Mouse (Mus musculus): Measurements from ENCODE around the gene Fgfr2.

Gene Fgfr2

GRCm38 (mm10) chr7:132801509-132801908 is 321.6 kb downstream of the Fgfr2 start:
- no peak for DNase-seq (ENCODE audit: low spot score)

GRCm38 (mm10) chr7:132800868-132801267 is 322.3 kb downstream of the Fgfr2 start:
- no peak for DNase-seq (ENCODE audit: low spot score)

GRCm38 (mm10) chr7:132799119-132800016 is 323.8 kb downstream of the Fgfr2 start:
- DNase-seq (ENCODE audit: low spot score): no peak

DNA sequence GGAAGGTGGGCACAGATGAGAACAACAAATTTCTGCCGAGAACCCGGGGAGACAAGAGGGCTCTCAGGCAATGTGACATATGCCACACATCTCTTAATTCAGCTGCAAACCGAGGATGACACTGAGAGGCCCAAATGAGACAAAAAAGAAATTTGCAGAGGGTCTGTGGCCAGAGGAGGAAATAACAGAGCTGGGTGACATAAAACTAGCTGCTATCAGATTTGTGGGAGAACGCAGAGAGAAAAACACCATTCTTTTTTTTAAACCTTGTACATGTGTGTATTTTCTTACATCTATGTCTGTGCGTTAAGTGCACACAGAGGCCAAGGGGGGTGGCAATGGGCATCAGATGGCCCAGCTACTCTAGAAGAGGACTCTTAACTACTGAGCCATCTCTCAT is 328.0 kb downstream of the Fgfr2 start:
- DNase-seq (ENCODE audit: low spot score): no peak

DNA sequence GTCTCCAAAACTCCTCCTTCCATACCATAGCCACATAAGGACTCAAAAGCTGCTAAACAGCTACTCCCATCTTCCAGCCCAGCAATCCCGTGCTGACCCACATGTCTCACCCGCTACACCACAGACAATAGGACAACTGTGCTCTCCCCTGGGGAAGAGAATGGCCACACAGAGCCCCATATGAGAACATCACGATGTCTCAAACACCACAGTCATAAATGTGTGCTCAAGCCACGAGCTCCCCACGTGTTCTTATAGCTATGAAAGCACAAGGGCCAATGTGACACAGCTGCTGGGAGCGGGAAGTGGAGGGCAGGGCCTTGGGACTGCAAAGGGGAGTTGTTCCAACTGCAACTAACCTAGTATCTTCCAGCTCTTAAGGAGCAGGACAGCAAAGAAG is 329.7 kb downstream of the Fgfr2 start:
- DNase-seq (ENCODE audit: low spot score): peak; percentile 68

DNA sequence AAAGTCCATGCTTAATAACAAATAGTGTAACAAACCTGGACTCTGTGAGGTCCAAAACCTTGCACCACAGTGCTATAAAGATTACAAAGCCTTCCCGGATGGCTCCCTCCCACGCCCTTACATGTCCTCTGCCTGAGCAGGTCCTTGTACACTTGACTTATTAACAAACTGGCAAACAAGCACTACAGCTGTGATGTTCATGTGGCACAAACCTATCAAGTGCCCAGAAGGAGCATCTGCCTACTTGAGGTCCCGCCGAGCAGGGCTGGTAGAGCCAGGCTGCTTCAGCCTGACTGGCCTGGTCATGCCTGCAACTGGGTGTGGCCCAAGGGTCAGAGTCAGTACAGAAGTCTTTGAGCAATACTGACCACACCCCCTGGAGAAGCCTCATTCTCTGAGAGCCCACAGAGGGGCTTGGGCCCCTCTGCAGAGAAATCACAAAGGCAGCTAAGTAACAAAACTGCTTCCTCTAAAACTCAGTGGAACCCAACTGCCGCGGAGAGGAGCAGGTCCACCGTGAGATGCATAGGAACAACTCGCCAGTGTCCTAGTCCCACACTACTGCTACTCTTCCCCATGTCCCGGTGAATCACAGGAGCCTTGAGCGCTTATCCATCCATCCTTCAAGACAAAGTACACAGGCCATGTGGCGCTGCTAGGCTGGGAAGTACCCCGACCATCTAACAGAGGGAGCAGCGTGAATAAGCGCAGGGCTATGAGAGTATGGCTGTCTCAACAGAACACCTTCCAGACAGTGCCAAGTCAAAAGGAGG is 332.5 kb downstream of the Fgfr2 start:
- DNase-seq (ENCODE audit: low spot score): no peak

- DNase-seq (ENCODE audit: low spot score): peak; percentile 78
These were observed 334.3 kb downstream of the Fgfr2 start for GRCm38 (mm10) chr7:132788826-132789225.

GRCm38 (mm10) chr7:132787496-132788190 is 335.5 kb downstream of the Fgfr2 start:
- DNase-seq (ENCODE audit: low spot score): no peak

DNA sequence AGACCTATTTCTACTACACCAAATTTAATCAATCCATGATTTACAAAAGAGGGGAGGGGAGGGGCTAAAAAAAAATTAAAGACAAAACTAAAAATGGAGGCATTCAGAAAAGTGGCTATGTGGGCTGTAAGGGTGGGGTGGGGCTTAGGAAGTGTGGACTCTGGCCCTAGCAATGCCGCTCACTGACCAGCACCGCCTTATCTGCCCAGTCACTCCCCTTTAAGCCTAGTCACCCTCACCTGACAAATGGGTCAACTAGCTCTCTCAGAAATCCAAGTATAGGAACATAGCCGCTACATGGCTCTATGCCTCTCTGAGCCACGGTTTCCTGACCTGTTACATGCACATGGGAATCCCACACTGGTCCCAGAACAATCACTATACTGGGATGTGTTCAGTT is 336.1 kb downstream of the Fgfr2 start:
- DNase-seq (ENCODE audit: low spot score): no peak

- no peak for DNase-seq (ENCODE audit: low spot score)
These were observed 336.6 kb downstream of the Fgfr2 start for GRCm38 (mm10) chr7:132786522-132786921.

GRCm38 (mm10) chr7:132786011-132786410 is 337.1 kb downstream of the Fgfr2 start:
- no peak for DNase-seq (ENCODE audit: low spot score)

DNA sequence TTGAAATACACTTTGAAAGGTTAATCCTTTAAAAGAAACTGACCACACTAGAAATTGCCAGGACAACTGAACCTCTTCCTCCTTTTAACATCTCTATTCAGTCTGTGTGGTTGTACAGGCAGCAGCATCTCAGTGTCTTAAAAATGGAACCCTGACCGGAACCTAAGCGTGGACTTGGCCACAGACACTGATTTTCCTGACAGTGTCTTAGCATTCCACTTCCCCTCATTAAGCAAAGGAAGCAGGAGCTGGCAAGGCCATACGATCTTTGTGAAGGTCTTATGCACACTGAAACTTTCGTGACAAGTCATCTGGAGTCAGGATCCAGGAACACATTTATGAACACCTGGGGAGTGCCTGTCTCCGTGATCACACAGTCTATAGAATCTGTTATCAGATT is 339.0 kb downstream of the Fgfr2 start:
- no peak for DNase-seq (ENCODE audit: low spot score)

DNA sequence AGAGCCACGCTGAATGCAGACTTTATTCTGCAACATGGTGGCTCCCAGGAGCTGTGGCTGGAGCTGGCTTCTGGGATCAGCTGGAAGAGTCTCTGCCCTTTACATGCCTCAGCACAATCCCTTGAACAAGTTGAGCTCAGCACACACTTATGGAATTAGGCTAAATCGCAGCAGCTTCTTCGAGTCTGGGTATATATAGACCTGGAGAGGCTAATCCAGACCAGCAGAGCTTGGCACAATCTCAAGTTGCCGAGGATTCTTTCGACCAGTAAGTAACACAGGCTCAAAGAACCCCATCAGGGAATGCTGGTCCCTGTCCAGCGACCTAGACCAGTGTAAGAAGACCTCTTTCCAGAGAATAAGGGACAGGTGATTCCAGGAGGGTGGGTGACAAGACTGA is 341.3 kb downstream of the Fgfr2 start:
- DNase-seq (ENCODE audit: low spot score): no peak

GRCm38 (mm10) chr7:132781130-132781814 is 341.9 kb downstream of the Fgfr2 start:
- DNase-seq (ENCODE audit: low spot score): no peak

DNA sequence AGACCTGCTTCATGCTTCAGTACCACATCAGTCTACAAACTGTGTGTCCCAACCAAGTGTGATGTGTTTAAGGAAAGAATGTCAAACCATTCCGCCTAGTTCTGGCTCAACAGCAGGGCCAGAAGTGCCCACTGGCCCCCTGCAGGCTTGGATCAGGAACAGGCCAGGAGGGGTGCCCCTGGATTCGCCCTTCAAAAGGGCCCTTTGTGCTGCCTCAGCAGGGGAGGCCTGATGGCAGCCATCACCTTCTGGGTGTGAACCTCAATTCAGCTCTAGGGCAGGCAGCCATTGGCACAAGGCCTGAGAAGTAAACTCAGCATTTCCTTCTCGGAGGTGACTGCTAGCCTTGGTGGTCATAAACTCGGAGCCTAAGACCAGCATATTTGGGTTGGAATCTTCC is 342.5 kb downstream of the Fgfr2 start:
- DNase-seq (ENCODE audit: low spot score): no peak

DNA sequence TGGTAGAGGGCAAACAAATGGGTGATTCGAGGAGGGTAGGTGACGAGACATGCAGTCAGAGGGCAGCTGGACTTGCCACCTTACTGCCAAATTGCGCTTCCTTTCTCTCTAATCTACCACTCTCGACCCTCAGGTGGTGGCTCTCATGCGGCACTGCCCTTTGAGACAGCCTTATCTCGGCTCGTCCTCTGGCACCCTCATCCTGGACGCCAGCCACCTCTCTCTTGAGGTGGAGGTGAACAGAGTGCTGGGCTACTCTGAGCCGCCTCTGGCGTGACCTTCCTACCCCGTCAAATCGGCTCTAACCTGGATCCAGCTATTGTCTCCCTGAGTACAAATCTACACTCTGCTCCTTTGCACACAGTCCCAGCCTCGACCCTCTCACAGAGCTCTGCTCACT is 344.5 kb downstream of the Fgfr2 start:
- DNase-seq (ENCODE audit: low spot score): no peak

- DNase-seq (ENCODE audit: low spot score): no peak
These were observed 345.3 kb downstream of the Fgfr2 start for GRCm38 (mm10) chr7:132777728-132778453.

GRCm38 (mm10) chr7:132777117-132777516 is 346.0 kb downstream of the Fgfr2 start:
- DNase-seq (ENCODE audit: low spot score): no peak

DNA sequence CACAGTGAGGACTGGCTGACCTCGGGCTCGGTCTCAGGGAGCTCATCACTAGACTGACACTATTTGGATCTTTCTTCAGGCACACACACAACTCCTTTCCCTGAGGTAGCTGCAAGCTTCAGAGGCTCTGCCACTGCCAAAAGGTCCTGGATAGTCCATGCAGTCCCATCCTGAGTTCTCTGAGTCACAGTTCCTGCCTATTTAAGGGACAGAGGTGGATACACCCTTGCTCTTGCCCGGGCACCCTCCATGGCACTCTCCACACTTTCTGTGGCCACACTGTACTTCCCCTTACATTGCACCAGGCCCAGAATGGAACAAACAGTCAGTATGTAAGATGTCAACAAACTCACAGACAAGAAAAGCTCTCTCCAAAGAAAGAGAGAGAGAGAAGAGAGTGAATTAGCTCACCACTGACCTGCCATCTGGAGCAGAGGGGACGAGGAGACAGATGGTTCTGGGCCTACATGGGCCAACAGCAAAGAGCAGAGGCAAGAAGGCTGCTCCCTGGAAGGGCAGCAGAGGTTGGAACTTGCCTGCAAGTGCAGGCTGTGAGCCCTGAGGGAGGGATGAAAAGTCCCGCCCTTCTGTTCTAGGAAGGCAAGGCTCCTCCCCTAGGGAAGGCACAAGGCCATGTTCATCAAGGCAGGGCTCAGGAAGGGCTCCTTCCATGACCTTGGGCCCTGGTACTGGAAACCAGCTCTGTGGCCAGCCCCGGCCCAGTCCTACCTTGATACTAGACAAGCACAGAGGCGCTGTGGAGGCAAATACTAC is 346.6 kb downstream of the Fgfr2 start:
- DNase-seq (ENCODE audit: low spot score): no peak

DNA sequence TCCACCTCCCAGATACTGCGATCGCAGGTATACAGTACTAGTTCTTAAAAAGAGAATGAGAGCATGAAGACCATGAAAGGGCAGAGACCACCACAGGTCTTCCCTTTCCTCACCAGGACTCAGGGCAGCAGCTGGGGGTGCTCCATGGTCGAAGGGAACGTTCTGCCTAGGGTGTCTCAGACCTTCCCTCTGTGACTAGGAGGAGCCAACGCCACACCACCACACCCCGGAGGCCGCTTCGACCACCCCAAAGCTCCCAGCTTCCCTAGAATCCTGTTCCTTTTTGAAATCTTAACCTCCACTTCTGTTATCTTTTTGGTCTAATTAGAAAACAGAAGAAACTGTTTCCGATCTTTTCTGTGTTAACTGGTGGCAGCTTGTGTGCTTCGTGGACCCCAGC is 347.2 kb downstream of the Fgfr2 start:
- DNase-seq (ENCODE audit: low spot score): no peak

GRCm38 (mm10) chr7:132775333-132775732 is 347.8 kb downstream of the Fgfr2 start:
- no peak for DNase-seq (ENCODE audit: low spot score)

Measured in layer of hippocampus, adult 11-12 months (tissue).